Mouse (Mus musculus) small intestine, adult 10 weeks (tissue): Measurements from ENCODE around the gene Tas2r131. TPM values are rescaled to one million over a fixed set of nuclear protein-coding genes. Genes with fewer than 3 reads are reported as not detected.

Source experiments
- polyA plus RNA-seq: library from polyadenylated mRNA; stranded (reverse); fragments of 350-450 nt; fragmentation: Illumina TruSeq; extraction: RNeasy Lipid Tissue Mini Kit (QIAGEN cat#74804); gene quantifications from one replicate; pipeline ENCODE4 v1.2.3, GENCODE M21; 2014; ENCODE audit warnings: low replicate concordance

The Tas2r131 gene
- not detected for polyA plus RNA-seq

GRCm38 (mm10) chr6:132957819-132958218, at the start of gene Tas2r131:
TSS of gene Tas2r131 (minus strand) at chr6:132957919.

GRCm38 (mm10) chr6:132980865-132981264, 23.1 kb upstream of the Tas2r131 start, which contains the start of gene Tas2r109:
TSS of gene Tas2r109 (minus strand) at chr6:132980965.

GRCm38 (mm10) chr6:132950802-132951201, 6.9 kb downstream of the Tas2r131 start, which contains the start of gene Tas2r129:
TSS of gene Tas2r129 (plus strand) at chr6:132951102.

GRCm38 (mm10) chr6:132909351-132909750, 48.4 kb downstream of the Tas2r131 start, which contains the start of gene Tas2r125:
TSS of gene Tas2r125 (plus strand) at chr6:132909651.

Other genes starting within 250 kb of the Tas2r131 start
- gene Tas2r122, start 246.0 kb downstream of the Tas2r131 start, polyA plus RNA-seq, result not detected
- gene Tas2r115, start 219.9 kb downstream of the Tas2r131 start, polyA plus RNA-seq, result not detected
- gene Tas2r124, start 203.2 kb downstream of the Tas2r131 start, polyA plus RNA-seq, result not detected
- gene Tas2r102, start 195.8 kb downstream of the Tas2r131 start, polyA plus RNA-seq, result not detected
- gene Tas2r136, start 179.8 kb downstream of the Tas2r131 start, polyA plus RNA-seq, result not detected
- not detected for gene Tas2r117, start 155.1 kb downstream of the Tas2r131 start, polyA plus RNA-seq
- gene Tas2r123, start 110.8 kb downstream of the Tas2r131 start, polyA plus RNA-seq, result not detected
- not detected for gene Tas2r116, start 102.5 kb downstream of the Tas2r131 start, polyA plus RNA-seq
- gene Tas2r110, start 89.9 kb downstream of the Tas2r131 start, polyA plus RNA-seq, result not detected
- not detected for gene Tas2r113, start 64.9 kb downstream of the Tas2r131 start, polyA plus RNA-seq
- not detected for gene Tas2r125, start 48.3 kb downstream of the Tas2r131 start, polyA plus RNA-seq
- gene Tas2r129, start 6.8 kb downstream of the Tas2r131 start, polyA plus RNA-seq, result not detected
- not detected for gene Tas2r109, start 23.0 kb upstream of the Tas2r131 start, polyA plus RNA-seq
- gene Tas2r103, start 79.2 kb upstream of the Tas2r131 start, polyA plus RNA-seq, result not detected
- gene Tas2r140, start 97.9 kb upstream of the Tas2r131 start, polyA plus RNA-seq, result not detected
- gene Smim10l1, start 147.0 kb upstream of the Tas2r131 start, polyA plus RNA-seq, result 159 TPM